Mouse (Mus musculus) embryonic stem cell, embryonic (primary cell): ENCODE measurements around the gene Plaur.

Experiments used
- CTCF ChIA-PET, 4 experiments: fragments of 300-600 bp in 2 of 4; fragments of 350-600 bp in 2 of 4; sonication (Branson Sonifier 250); formaldehyde crosslinking; loops; one replicate each; lab custom pipeline; 2022; ENCODE audit warnings: inconsistent platforms in 2 of 4; lab: Charles Lee
- POLR2A ChIA-PET, 4 experiments: fragments of 300-600 bp in 2 of 4; fragments of 350-600 bp in 2 of 4; sonication (Branson Sonifier 250); formaldehyde crosslinking; loops; one replicate each; lab custom pipeline; 2022; ENCODE audit warnings: antibody characterized with exemption in 4 of 4, inconsistent platforms in 1 of 4; lab: Charles Lee

Gene Plaur

GRCm38 (mm10) chr7:24462388-24463319, at the start of gene Plaur:
Gene Plaur (plus strand): TSS chr7:24462484.
- POLR2A ChIA-PET, result interaction anchor here in 3 of 4 experiments (0.5 to 4.7 kb wide), 24 partner anchors 9 to 421 kb away, joined by 3 to 25 read pairs (median 4); partner anchors contain the start of genes Irgc1 (in 2 of the 3), Rps19 (in 1 of the 3), Smg9 (in 1 of the 3) and Zfp428 (in 1 of the 3)
- CTCF ChIA-PET, result interaction anchor here (0.6 to 6.9 kb wide), 21 partner anchors 10 to 316 kb away, joined by 3 to 61 read pairs (median 6); no protein-coding TSS in a partner anchor

DNA sequence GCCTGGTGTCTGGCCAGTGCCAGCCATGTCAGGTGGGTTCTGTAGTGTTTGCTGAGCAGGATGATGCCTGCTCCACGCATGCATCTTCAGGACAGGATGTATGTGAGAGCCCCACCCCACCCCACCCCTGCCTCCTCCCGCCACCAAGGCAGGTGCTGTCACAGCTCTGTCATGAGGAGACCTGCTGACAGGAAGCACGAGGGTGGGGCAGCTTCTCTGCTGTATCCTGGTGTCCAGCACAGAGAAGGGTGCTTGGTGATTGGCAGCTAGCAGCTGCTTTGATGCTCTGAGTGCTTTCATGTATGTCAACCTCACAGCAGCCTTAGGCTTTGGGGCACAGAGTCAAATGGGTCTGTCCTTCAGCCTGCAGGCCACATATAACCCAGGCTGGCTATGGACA, 48.7 kb upstream of the Plaur start:
- ChIA-PET CTCF (interaction anchor here in 3 of 4 experiments (0.7 to 1.4 kb wide), 5 partner anchors 28 to 90 kb away, joined by 3 to 4 read pairs (median 3); no protein-coding TSS in a partner anchor), POLR2A (interaction anchor here in 3 of 4 experiments (0.5 to 5.2 kb wide), 13 partner anchors 8 to 94 kb away, joined by 3 to 41 read pairs (median 3); partner anchors contain the start of gene Smg9 (in 2 of the 3))

DNA sequence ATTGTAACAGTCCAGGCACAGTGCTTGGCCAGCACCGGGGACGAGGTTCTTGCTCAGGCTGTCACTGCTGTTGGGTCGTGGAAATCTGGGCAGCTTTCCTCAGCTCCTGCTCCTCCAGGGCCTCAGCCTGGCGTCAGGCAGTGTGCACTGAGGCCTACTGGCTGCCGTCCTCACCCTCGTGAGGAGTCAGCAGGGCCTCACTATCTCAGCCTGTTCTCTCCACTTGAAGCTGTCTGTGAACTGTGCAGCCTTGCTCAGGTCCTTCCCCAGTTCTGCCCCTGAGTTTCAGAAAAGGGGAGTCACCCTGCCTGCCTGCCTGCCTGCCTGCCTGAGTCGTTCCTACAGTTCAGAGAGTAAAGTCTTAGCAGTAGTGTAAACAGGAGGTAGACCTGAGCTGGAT, 47.0 kb upstream of the Plaur start:
- POLR2A ChIA-PET, result interaction anchor here in 3 of 4 experiments (1.1 to 1.5 kb wide), 7 partner anchors 10 to 45 kb away, joined by 3 to 6 read pairs (median 4); partner anchors contain the start of gene Smg9 (in 3 of the 3)
- CTCF ChIA-PET, result interaction anchor here in 3 of 4 experiments (1.1 to 3.4 kb wide), 4 partner anchors 8 to 58 kb away, joined by 3 to 15 read pairs (median 5); no protein-coding TSS in a partner anchor

- ChIA-PET POLR2A (interaction anchor here in 3 of 4 experiments (0.8 to 2.5 kb wide), 6 partner anchors 10 to 111 kb away, joined by 3 to 8 read pairs (median 4); partner anchors contain the start of gene Irgq (in 1 of the 3)), CTCF (interaction anchor here in 2 of 4 experiments (1.2 to 2.0 kb wide), 2 partner anchors 35 to 53 kb away, joined by 5 read pairs; no protein-coding TSS in a partner anchor)
Measured at GRCm38 (mm10) chr7:24419579-24419978, 42.7 kb upstream of the Plaur start.

GRCm38 (mm10) chr7:24421648-24422047, 40.6 kb upstream of the Plaur start:
- ChIA-PET CTCF (interaction anchor here in 3 of 4 experiments (0.6 to 2.2 kb wide), 5 partner anchors 15 to 207 kb away, joined by 3 to 11 read pairs (median 4); no protein-coding TSS in a partner anchor), POLR2A (interaction anchor here in 1 of 4 experiments (1.0 to 2.2 kb wide), 2 partner anchors 8 to 22 kb away, joined by 3 to 6 read pairs; partner anchors contain the start of gene Smg9)

- CTCF ChIA-PET, result interaction anchor here in 2 of 4 experiments (0.5 to 2.2 kb wide), 4 partner anchors 15 to 179 kb away, joined by 3 to 11 read pairs (median 4); no protein-coding TSS in a partner anchor
- POLR2A ChIA-PET, result interaction anchor here in 3 of 4 experiments (0.5 to 2.2 kb wide), 9 partner anchors 8 to 81 kb away, joined by 3 to 6 read pairs (median 3); partner anchors contain the start of gene Smg9 (in 1 of the 3)
Measured at GRCm38 (mm10) chr7:24422251-24422650, 40.0 kb upstream of the Plaur start.

DNA sequence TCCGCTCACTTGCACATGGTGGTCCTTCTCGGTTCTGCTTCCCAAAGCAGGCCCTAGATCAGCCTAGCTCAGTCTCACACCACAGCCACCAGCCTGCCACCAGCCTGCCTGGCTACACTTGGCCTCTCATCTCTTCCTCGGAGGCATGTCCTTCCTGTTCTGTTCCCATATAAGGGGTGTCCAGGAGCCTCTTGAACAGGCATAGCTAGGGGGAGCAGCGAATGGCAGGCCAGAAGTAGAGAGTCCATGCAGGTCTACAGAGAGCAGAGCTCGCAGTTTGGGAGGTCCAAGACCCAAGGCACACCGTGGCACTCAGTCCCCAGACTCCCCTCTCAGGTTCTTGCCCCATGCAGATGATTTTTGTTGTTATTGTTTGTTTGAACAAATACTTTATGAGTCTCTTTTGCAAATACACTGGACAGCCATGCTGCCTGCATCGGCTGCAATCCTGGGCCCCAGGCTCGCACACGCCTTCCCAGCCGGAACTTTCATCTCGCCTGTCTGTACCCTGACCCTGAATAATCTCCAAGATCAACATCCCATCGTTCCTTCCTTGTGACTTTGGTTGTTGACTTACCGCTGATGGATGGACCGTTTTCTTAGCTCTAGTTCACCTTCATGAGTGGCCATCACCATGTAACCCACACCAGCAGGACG, 39.0 kb upstream of the Plaur start:
- POLR2A ChIA-PET, result interaction anchor here in 3 of 4 experiments (0.5 to 2.1 kb wide), 13 partner anchors 9 to 111 kb away, joined by 3 to 8 read pairs (median 3); partner anchors contain the start of gene Zfp428 (in 1 of the 3)

DNA sequence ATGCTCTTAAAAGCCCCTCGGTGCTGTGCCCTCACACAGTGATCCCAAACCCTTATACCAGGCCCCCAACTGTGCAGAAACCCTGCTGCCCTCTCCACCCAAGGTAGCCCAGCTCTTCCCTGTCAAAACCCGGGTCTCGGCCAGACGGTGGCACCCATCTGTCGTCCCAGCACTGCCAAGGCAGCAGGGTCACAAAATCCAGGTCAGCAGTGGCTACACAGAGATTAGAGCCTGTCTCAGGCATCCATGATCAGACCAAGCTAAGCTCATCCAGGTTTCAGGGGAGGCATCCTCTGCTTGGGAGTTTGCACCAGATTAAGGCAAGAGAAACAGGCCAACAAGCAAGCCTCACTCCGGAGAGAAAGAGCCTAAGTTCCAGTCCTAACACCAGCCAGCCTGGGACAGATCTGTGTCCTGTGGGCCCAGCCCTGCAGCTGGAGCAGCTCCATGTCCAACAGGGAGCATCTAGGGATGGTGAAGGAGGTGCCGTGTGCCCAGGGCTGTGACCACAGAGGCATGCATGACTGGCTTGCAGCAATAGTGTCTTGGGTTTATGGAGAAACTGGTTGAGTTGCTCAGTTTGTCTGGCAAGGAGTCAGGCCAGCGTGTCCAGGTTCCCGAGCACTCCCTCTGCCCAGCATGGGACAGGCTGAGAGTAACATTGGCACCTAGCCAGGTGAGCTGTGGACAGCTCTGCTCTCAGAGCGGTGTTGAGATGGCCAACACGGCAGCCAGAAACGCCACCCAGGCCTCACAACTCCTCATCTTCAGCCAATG, 38.1 kb upstream of the Plaur start:
- ChIA-PET CTCF (no interaction called here), POLR2A (interaction anchor here in 3 of 4 experiments (0.5 to 2.1 kb wide), 8 partner anchors 8 to 110 kb away, joined by 3 to 8 read pairs (median 3); no protein-coding TSS in a partner anchor)

More for the DNA sequence above, 39.0 kb upstream of the Plaur start:
- CTCF ChIA-PET, result interaction anchor here in 3 of 4 experiments (0.5 to 2.2 kb wide), 4 partner anchors 19 to 93 kb away, joined by 3 to 11 read pairs (median 4); no protein-coding TSS in a partner anchor

- CTCF ChIA-PET, result interaction anchor here in 2 of 4 experiments (1.1 to 2.2 kb wide), 3 partner anchors 16 to 21 kb away, joined by 3 to 8 read pairs (median 3); no protein-coding TSS in a partner anchor
- POLR2A ChIA-PET, result interaction anchor here in 1 of 4 experiments (1.1 to 1.4 kb wide), 3 partner anchors 10 to 17 kb away, joined by 3 to 4 read pairs (median 3); no protein-coding TSS in a partner anchor
Measured at GRCm38 (mm10) chr7:24425919-24426318, 36.4 kb upstream of the Plaur start.

DNA sequence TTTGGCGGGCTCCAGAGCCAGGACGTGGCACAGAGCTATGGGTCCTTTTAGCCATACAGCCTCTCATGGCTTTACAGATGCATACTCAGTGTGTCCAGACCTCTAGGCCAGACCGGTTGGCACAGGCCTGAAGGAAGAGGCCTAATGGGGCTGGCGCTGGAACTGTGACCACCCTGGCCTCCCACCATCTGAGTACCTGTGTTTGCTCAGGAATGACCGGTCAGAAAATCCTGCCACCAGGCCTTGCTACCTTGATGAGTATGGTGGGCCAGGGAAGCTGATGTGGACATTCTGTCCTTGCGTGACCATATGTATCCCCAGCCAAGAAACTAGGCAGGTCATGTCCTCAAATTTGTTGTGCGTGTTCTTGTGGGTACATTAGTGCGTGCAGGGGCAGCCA, 35.1 kb upstream of the Plaur start:
- POLR2A ChIA-PET, result interaction anchor here in 1 of 4 experiments (0.7 to 0.9 kb wide), 3 partner anchors 13 to 127 kb away, joined by 3 to 5 read pairs (median 3); no protein-coding TSS in a partner anchor
- CTCF ChIA-PET, result interaction anchor here in 2 of 4 experiments (1.2 to 3.2 kb wide), 4 partner anchors 15 to 46 kb away, joined by 3 to 14 read pairs (median 6); no protein-coding TSS in a partner anchor

DNA sequence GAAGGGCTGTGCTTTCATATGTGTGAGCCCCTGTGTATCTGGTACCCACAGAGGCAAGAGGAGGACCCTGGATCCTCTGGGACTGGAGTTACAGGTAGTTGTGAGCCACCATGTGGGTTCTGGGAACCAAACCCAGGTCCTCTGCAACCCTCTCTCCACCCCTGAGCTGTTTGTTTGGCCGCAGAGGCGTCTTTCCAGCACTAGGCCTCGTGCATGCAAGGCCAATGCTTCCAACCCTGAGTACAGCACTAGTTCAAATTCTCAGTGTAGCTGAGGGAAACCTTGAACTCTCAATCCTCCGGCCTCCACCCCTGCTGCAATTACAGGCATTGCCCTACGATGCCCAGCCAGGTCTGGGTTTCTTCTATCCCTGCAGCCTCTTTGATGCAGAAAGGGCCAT, 33.6 kb upstream of the Plaur start:
- ChIA-PET POLR2A (interaction anchor here in 2 of 4 experiments (0.5 to 1.3 kb wide), 3 partner anchors 29 to 109 kb away, joined by 3 to 4 read pairs (median 3); no protein-coding TSS in a partner anchor), CTCF (interaction anchor here in 1 of 4 experiments (1.1 to 3.2 kb wide), 2 partner anchors 13 to 44 kb away, joined by 3 to 14 read pairs; no protein-coding TSS in a partner anchor)

- ChIA-PET POLR2A (interaction anchor here in 3 of 4 experiments (0.6 to 1.9 kb wide), 9 partner anchors 9 to 109 kb away, joined by 3 to 7 read pairs (median 4); partner anchors contain the start of gene Smg9 (in 1 of the 3)), CTCF (interaction anchor here (0.7 to 3.2 kb wide), 9 partner anchors 9 to 172 kb away, joined by 3 to 14 read pairs (median 3); no protein-coding TSS in a partner anchor)
Measured at GRCm38 (mm10) chr7:24429413-24430112, 32.7 kb upstream of the Plaur start.

DNA sequence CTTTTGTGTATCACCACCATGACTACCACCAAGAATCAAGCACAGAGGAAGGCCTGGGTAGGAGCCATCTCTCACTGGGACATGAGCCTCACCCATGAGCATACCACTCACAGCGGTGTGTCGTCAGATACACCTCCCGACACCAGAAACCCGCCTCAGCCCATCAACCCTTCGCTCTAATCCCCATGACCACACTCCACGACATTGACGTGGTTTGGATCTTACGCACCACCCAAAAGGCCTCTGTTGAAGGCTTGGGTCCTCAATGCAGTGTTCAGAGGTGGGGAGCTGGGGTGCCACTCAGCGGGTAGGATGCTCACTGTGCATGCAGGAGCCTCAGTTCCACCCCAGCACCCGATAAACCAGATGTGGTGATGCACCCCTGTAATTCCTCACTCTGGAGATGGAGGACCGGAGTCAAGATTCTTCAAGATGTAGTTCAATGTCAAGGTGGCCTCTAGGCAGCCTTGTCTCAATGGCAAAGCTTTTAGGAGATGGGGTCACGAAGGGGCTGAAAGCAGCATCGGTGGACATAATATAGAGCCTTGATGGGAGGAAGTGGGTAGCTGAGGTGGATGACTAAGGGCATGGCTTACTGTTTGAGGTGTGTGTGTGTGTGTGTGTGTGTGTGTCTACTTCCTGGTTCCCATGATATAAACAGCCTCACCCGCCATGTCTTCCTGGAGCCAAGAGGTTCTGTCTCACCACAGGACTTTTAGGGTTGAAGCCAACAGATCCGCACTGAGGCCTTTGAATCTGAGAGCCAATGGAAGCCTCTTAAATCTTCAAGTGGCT, 31.5 kb upstream of the Plaur start:
- ChIA-PET POLR2A (interaction anchor here in 3 of 4 experiments (0.6 to 1.9 kb wide), 4 partner anchors 10 to 31 kb away, joined by 3 to 7 read pairs (median 4); partner anchors contain the start of gene Smg9 (in 1 of the 3)), CTCF (interaction anchor here in 3 of 4 experiments (0.6 to 1.6 kb wide), 3 partner anchors 11 to 70 kb away, joined by 3 to 6 read pairs (median 4); no protein-coding TSS in a partner anchor)

DNA sequence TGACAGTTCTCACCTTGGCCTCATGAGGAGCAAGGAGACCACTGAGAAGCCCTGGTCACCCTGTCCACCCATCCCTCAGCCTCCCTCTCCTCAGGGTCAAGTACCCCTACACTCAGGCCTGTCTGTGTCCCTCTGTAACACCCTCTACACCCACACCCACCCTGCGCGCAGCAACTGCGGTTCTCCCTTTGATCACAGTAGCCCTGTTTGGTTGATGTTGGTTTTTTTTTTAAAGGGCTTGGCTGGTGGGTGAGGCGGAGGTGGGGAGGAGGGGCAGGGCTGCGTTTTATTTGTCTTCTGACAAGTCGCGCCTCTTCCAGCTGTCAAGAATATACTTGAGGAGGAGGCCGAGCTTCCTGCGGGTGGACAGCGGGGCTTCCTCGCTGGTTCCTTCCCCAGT, 30.6 kb upstream of the Plaur start:
- ChIA-PET POLR2A (interaction anchor here in 2 of 4 experiments (0.6 to 1.3 kb wide), 7 partner anchors 8 to 32 kb away, joined by 3 to 6 read pairs (median 4); partner anchors contain the start of genes Plaur (in 1 of the 2) and Smg9 (in 1 of the 2)), CTCF (interaction anchor here in 3 of 4 experiments (0.6 to 2.8 kb wide), 4 partner anchors 9 to 69 kb away, joined by 4 to 19 read pairs (median 6); no protein-coding TSS in a partner anchor)
